Mouse (Mus musculus) urinary bladder, postnatal 36 days (tissue): ENCODE data around the gene B4gat1.
"Not testable (repeated sequence)": the region's sequence is repeated elsewhere in the genome, so short reads cannot be mapped to it uniquely, and the experiment has no call there.

Source experiments
- DNase-seq, 2 experiments: peaks; one replicate each; pipeline ENCODE4 v3.0.0; 2022; ENCODE audit warnings: low spot score in 2 of 2, mixed read lengths in 1 of 2

The B4gat1 gene

DNA sequence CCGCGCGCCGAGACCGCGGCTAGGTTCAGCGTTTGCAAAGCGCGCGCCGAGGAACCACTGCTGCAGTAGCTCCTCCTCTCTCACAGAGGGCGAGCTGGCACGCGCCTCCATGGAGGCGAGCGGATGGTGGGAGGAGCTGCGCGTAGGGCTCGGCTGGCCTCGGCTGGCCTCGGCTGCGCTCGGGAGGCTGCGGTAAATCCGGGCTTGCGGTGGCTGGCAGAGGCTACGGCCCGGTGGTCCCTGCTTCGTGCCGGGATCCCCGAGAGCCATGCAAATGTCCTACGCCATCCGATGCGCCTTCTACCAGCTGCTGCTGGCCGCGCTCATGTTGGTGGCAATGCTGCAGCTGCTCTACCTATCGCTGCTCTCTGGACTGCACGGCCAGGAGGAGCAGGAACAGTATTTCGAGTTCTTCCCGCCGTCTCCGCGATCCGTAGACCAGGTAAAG, at the start of gene B4gat1, which contains the start of gene AC124502.3:
B4gat1 (plus strand) TSS at position 118 of the 448 bp plus-strand sequence.
AC124502.3 (plus strand) TSS at position 183 of the 448 bp plus-strand sequence.
- DNase-seq = peak; percentile 81 to 87

- peak; percentile 86 to 91 for DNase-seq
Measured at GRCm38 (mm10) chr19:4989013-4989412, 49.6 kb upstream of the B4gat1 start.

GRCm38 (mm10) chr19:4989434-4990255, 49.0 kb upstream of the B4gat1 start:
- DNase-seq = no peak

- DNase-seq = no peak
Measured at GRCm38 (mm10) chr19:4990256-4990625, 48.4 kb upstream of the B4gat1 start, which contains the start of gene Npas4. Npas4 (minus strand) TSS chr19:4990316.

DNA sequence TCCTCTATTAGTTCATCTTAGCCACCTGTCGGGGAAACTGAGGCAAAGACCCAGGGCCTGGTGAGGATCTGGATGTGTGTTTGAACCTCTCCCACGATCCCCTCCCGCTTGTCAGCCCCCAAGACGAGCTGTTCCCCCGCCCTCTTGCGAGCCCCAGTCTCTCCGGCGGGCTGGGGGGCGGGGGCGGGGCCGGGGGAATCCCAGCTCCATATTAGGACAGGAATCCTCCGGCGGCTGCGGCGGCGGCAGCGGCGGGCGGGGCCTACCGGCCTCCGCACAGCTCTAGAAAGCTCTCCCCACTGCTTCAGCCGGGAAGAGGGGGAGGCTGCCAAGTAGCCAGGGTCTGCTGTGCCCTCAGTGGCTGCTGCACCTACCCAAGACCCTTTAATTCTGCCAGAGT, 47.9 kb upstream of the B4gat1 start:
- no peak for DNase-seq

DNA sequence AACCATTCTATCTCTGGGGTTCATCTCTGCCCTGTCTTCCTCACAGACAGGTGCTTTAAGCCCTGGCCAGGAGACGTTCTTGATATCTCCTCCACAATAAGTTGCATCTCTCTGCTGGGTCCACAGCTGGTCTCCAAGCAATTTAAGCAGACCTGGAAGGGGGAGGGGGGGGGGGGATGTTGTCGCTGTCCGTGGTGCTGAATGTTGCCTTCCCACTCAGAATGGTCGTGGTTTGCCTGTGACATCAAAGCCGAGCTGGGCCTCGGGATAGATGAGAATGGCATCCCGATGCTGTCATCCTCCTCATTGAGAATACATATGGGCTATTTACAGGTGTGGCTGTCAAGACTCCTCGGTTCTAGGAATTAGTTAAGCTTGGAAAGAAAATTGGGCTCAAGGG, 46.3 kb upstream of the B4gat1 start:
- DNase-seq = no peak

DNA sequence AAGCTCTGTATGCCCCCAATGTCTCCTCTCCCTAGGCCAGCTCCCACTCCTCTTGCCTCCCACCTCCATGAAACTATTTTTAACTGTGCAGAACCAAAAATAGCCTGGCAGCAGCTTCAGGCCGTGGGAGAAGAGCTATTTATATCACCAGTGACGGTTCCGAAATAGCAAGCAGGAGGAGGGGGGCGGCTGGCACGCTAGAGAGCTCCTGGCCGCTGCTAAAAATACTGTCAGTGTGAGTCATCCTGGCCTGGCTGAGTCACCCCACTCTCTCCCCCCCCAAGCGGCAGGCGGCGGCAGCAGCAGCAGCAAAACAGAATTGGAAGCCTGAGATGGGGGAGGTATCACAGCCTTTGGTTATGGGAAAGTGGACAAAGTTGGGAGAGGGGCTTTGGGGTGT, 45.7 kb upstream of the B4gat1 start:
- peak; percentile 38 to 67 for DNase-seq

- no peak for DNase-seq
Measured at GRCm38 (mm10) chr19:4994043-4994442, 44.6 kb upstream of the B4gat1 start.

GRCm38 (mm10) chr19:4999445-5000140, 39.0 kb upstream of the B4gat1 start:
- DNase-seq = no peak

GRCm38 (mm10) chr19:5001666-5002406, 36.8 kb upstream of the B4gat1 start:
- DNase-seq = peak; percentile 55 to 76

GRCm38 (mm10) chr19:5003644-5004043, 35.0 kb upstream of the B4gat1 start:
- DNase-seq = not testable (repeated sequence)

GRCm38 (mm10) chr19:5004925-5005324, 33.7 kb upstream of the B4gat1 start:
- DNase-seq = no peak

DNA sequence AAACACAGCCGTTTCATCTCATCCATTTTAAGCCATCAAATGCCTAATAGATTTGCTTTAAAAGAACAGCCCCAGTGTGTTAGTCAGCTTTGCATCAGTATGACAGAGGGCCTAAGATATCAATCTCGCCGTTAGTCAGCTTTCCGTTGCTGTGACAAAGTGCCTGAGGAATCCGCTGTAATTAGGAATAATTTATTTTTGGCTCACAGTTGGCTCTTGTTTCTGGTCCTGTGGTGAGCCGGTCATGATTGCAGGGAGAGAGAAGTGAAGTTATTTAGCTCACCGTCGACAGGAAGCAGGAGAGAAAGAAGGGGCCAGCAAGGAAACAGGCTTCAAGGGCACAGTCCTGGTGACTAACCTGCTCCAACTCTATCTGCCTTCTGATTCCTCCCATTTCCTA, 25.5 kb upstream of the B4gat1 start:
- DNase-seq = no peak

- DNase-seq = no peak
Measured at GRCm38 (mm10) chr19:5014961-5015398, 23.6 kb upstream of the B4gat1 start.

- DNase-seq = no peak
Measured at GRCm38 (mm10) chr19:5016221-5016742, 22.3 kb upstream of the B4gat1 start.

DNA sequence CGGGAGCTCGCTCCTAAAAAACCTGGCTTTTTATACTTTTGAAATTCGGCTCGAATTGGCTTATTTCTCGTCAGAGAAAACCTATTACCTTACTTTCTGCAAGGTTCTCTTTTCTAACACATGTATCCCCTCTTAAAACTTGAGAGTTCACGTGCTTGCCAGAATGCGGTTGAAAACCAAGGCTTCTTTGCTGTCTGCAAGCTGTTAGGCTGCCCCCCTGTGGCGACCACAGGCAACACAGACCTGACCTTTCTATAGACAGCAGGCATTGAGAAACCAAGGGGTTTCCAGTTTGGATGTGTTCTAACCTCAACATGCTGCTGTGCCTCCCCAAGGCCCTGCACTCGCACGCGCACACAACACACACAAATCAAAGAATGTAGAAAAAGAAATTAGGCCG, 21.8 kb upstream of the B4gat1 start:
- peak; percentile 41 to 62 for DNase-seq

- DNase-seq = no peak
Measured at GRCm38 (mm10) chr19:5017611-5018010, 21.0 kb upstream of the B4gat1 start.

DNA sequence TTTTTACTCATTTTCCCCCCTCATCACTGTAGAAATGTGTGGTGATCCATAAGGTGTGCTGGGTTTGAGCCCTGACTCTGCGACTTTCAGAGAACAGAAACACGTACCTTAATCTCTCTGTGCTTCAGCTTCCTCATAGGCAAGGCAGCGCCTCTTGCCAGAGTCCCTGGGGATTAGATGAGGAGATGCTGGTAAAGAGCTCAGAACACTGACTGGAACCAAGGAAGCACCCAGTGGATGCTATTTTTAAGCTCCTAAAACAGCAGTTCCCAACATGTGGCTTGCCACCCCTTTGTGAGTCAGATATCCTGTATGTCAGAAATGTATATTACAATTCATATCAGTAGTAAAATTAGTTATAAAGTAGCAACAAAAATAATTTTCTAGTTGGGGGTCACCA, 20.4 kb upstream of the B4gat1 start:
- no peak for DNase-seq

- no peak for DNase-seq
Measured at GRCm38 (mm10) chr19:5021416-5021815, 17.2 kb upstream of the B4gat1 start.

DNA sequence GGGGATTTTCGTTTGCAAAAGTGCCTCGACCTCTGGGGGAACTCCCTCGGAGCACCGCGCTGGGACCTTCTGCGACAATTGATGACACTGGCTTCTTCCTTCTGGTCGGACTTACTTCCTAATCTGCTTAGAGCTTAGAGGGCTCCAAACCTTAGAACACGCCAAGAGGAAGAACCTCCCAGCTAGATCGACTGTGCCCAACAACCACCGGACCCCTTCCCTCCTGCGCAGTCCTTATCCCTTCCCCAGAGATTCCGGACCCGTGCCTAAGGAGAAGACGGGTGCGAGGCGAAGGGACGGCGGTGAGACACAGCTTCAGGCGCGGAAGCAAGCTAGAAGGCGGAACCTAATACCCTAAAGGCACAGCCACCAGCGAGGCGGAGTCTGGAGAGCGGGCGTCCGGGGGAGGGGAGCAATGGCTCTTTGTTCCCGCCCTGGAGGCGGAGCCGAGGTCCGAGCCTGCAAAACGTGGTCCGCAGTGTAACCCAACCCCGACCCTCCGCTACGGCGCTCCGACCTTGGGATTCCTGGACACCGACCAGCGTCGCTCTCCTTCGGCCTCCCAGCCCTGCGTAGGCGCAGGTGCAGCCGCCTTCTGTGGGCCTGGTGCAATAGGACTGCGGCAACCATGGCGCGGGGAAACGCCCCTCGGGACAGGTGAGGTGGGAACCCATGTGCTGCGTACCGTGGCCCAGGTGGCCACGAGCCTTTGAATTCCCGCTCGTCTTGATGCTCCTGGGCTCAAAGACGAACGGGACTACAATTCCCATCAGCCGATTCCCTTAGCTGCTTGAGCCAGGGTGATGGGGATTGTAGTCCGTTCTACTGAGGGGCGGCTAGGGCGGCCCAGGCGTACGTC, 14.8 kb upstream of the B4gat1 start, which contains the start of gene Slc29a2:
Slc29a2 (plus strand) TSS at position 240 of the 859 bp plus-strand sequence.
- DNase-seq = peak; percentile 86 to 93

- DNase-seq = no peak
Measured at GRCm38 (mm10) chr19:5026111-5026510, 12.5 kb upstream of the B4gat1 start.
